Mouse (Mus musculus): ENCODE measurements at regions not wholly inside any gene's neighbourhood (a gene's known extent, or its start where the extent isn't known, plus 50 kb on each side); places are given as distances from the start of the nearest gene placed in this dataset.

DNA sequence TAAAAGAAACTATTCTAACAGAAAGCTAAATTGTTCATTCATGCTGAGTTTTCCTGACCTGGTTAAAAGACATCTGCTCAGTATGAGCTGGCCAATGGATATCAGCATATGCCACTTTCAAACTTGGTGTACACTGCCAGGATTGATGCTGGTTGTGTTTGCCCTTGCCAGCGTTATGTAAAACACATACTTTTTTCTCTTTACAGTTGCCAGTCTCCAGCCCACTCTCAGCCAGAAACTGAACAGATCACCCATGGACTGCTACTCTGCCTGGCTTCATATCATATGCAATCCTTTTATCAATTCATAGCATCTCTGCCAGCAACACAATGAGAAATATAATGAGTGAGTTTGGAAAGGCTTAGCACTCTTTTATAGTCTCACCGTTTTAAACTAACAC is 940.7 kb upstream of the Epha6 start:
- WGBS, result 4% methylated on average over 2 of the region's 2 CpGs
- peak; percentile 47 to 88 for DNase-seq
- Histone ChIP-seq H3K4me1 (ENCODE audit: control insufficient read depth, insufficient read depth, low read length) (peaks cover 2% of the 10 kb centered on the region; the same call in 1 of the 2 replicates), H3K27me3 (ENCODE audit: control insufficient read depth, insufficient read depth, low read length) (no peaks in the 10 kb centered on the region), H3K27ac (ENCODE audit: insufficient read depth, low read length) (no peak overlapping the region), H3K4me3 (replicated peaks; ENCODE audit: insufficient read depth, low read depth, low read length) (no peak overlapping the region)
- TF ChIP-seq POLR2A (IDR thresholded peaks at IDR 0.05; ENCODE audit: borderline replicate concordance, insufficient read depth, low read length) (no peak), CTCF (IDR thresholded peaks at IDR 0.05; ENCODE audit: borderline replicate concordance, insufficient read depth, low read depth, low read length) (no peak)

DNA sequence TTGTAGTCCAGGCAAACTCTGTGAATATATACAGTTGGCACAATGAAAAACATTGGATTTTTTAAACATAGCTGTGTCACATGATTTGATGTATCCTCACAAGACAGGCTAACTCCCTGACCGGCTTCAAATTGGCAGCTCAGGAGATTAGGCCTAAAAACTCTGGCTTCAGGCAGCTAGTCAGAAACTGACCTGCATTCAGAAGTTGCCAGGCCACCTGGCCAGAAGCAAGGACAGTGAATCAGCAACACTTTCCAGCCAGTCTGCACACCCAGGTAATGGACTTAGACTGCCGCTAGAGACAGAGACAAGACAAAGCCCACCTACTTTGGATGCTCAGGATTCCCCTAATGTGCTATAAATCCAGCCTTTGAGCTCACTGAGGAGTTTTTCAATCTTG is 929.4 kb upstream of the Epha6 start:
- H3K4me1 ChIP-seq (ENCODE audit: control insufficient read depth, insufficient read depth, low read length), result peaks cover 4% of the 10 kb centered on the region; the same call in 1 of the 2 replicates
- 15% methylated on average over 2 of the region's 2 CpGs for WGBS
- no peaks in the 10 kb centered on the region for H3K27me3 ChIP-seq (ENCODE audit: control insufficient read depth, insufficient read depth, low read length)
- H3K27ac ChIP-seq (ENCODE audit: insufficient read depth, low read length), result no peak overlapping the region
- H3K4me3 ChIP-seq (replicated peaks; ENCODE audit: insufficient read depth, low read depth, low read length), result no peak overlapping the region
- DNase-seq, result peak; percentile 12 to 59
- TF ChIP-seq POLR2A (IDR thresholded peaks at IDR 0.05; ENCODE audit: borderline replicate concordance, insufficient read depth, low read length), result no peak
- no peak for TF ChIP-seq CTCF (IDR thresholded peaks at IDR 0.05; ENCODE audit: borderline replicate concordance, insufficient read depth, low read depth, low read length)
